In the genomic region with DNA sequence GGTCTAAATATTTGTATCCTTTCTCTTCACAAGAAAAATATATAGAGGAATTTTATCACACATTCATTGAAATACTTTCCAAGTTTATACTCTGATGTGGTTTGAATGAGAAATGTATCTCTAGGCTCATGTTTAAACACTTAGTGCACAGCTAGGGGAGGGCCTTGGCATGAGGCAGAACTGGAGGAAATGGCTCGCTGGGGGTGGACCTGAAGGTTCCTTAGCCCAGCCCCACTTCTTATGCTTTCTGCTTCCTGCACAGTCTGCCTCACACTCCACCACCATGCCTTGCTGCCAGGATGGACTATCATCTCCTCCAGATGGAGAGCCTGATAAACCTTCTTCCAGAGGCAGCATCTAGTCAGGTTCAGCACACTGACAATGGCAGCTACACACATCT, we compare ENCODE assay signal across 23 mouse cellular contexts. TPM values are rescaled to one million over a fixed set of nuclear protein-coding genes. Genes with fewer than 3 reads are reported as not detected.
DNase-seq lines count a peak whose midpoint lies in the region; ATAC-seq and TF ChIP-seq lines count a peak whose summit lies in the region.
"Had no signal": no experiment of that assay in that cellular context is flagged by ENCODE, and none has a peak within 500 bp of the region (broad histone marks: within the 10 kb centered on the region; RNA-seq: fewer than 3 reads in every experiment).

No protein-coding gene starts in this region.

- H3K4me3 ChIP-seq in kidney, postnatal 0 days (replicated peaks; ENCODE audit: low read depth, low read length): no peak overlapping the region
- no peak overlapping the region for H3K4me3 ChIP-seq in lung, embryonic 16.5 days (ENCODE audit: low read length)
- H3K4me3 ChIP-seq: embryonic facial prominence, embryonic 15.5 days; erythroblast, embryonic 14.5 days; forebrain, embryonic 10.5 days; heart, embryonic 10.5 days; hindbrain, embryonic 13.5 days had no signal

- H3K9ac ChIP-seq in kidney, postnatal 0 days (ENCODE audit: low read depth, low read length): no peak overlapping the region
- H3K9ac ChIP-seq in lung, embryonic 16.5 days (ENCODE audit: low read length): no peak overlapping the region
- H3K9ac ChIP-seq: embryonic facial prominence, embryonic 15.5 days; hindbrain, embryonic 13.5 days had no signal

- peak; percentile 4 for DNase-seq in kidney, postnatal 0 days (ENCODE audit: low spot score)
- no peak for DNase-seq in kidney, postnatal 4 days
- no peak for DNase-seq in lung, postnatal 25 days (ENCODE audit: low spot score)
- DNase-seq in 416B (ENCODE audit: low read depth): peak; percentile 24
- no peak for DNase-seq in urinary bladder, adult 18-20 months (ENCODE audit: low spot score in 2 of 2)
- DNase-seq: adrenal gland, adult 2 months; adrenal gland, postnatal 25 days; cerebellum, adult 18-20 months; cerebellum, adult 9-11 months; cerebellum, postnatal 36 days; gastrocnemius, postnatal 36 days; heart, adult 18-20 months; heart, postnatal 10 days had no signal

- 42% methylated on average over 1 of the region's 1 CpGs for WGBS in kidney, postnatal 0 days
- 29% methylated on average over 1 of the region's 1 CpGs for WGBS in lung, embryonic 16.5 days

- H3K9me3 ChIP-seq in kidney, postnatal 0 days (replicated peaks; ENCODE audit: low read length): no peaks in the 10 kb centered on the region
- no peaks in the 10 kb centered on the region for H3K9me3 ChIP-seq in lung, embryonic 16.5 days (ENCODE audit: control insufficient read depth, low read length)
- H3K9me3 ChIP-seq: embryonic facial prominence, embryonic 15.5 days; forebrain, embryonic 10.5 days; heart, embryonic 10.5 days; hindbrain, embryonic 13.5 days had no signal

- TF ChIP-seq CTCF in kidney, postnatal 0 days (IDR thresholded peaks at IDR 0.05; ENCODE audit: low read depth): no peak

- H3K36me3 ChIP-seq in kidney, postnatal 0 days (ENCODE audit: insufficient read depth, low read length): 0 out of 2 replicates have a peak, but pooled peaks cover 4% of the 10 kb centered on the region
- peaks cover 8% of the 10 kb centered on the region for H3K36me3 ChIP-seq in lung, embryonic 16.5 days (ENCODE audit: control insufficient read depth, insufficient read depth, low read length)

- no peaks in the 10 kb centered on the region for H3K27me3 ChIP-seq in kidney, postnatal 0 days (ENCODE audit: insufficient read depth, low read length)
- H3K27me3 ChIP-seq in lung, embryonic 16.5 days (ENCODE audit: control insufficient read depth, insufficient read depth, low read depth, low read length): no peaks in the 10 kb centered on the region
- H3K27me3 ChIP-seq: embryonic facial prominence, embryonic 15.5 days; hindbrain, embryonic 13.5 days had no signal

- no peaks in the 10 kb centered on the region for H3K4me1 ChIP-seq in kidney, postnatal 0 days (replicated peaks; ENCODE audit: insufficient read depth, low read length)
- no peaks in the 10 kb centered on the region for H3K4me1 ChIP-seq in lung, embryonic 16.5 days (replicated peaks; ENCODE audit: control insufficient read depth, insufficient read depth, low read length)
- H3K4me1 ChIP-seq: embryonic facial prominence, embryonic 15.5 days; forebrain, embryonic 10.5 days; heart, embryonic 10.5 days; hindbrain, embryonic 13.5 days had no signal

- no peak overlapping the region for H3K27ac ChIP-seq in kidney, postnatal 0 days
- no peak overlapping the region for H3K27ac ChIP-seq in lung, embryonic 16.5 days (ENCODE audit: low read length)
- H3K27ac ChIP-seq: embryonic facial prominence, embryonic 15.5 days; forebrain, embryonic 10.5 days; heart, embryonic 10.5 days; hindbrain, embryonic 13.5 days had no signal

- ATAC-seq in kidney, postnatal 0 days (replicated peaks; ENCODE audit: low FRiP score, low read depth): no peak
- ATAC-seq in lung, embryonic 16.5 days (ENCODE audit: low read depth): peak; percentile 51
- peak; percentile 26; the same call in 1 of the 2 replicates for ATAC-seq in megakaryocyte progenitor cell, adult 5-6 weeks (replicated peaks; ENCODE audit: poor library complexity)
- ATAC-seq: forebrain, embryonic 14.5 days had no signal

- no peak overlapping the region for H3K4me2 ChIP-seq in kidney, postnatal 0 days (ENCODE audit: low read length)
- H3K4me2 ChIP-seq in lung, embryonic 16.5 days (ENCODE audit: low read depth, low read length): no peak overlapping the region
- H3K4me2 ChIP-seq: embryonic facial prominence, embryonic 15.5 days; hindbrain, embryonic 13.5 days had no signal

RNA-seq across cellular contexts. Expression of gene Zcchc9, which starts 15.5 kb away (rescaled TPM):
- polyA plus RNA-seq in kidney, postnatal 0 days (2015; fragmentation: Nextera tagmentation; extraction: Ambion mirVana): 22.5 TPM in 2 replicates
- polyA plus RNA-seq in lung, embryonic 16.5 days (2015; fragmentation: Nextera tagmentation; extraction: Ambion mirVana): 33.1 and 34.1 TPM in 2 replicates
- 40.9 and 46.5 TPM in 2 replicates for total RNA-seq in megakaryocyte progenitor cell, adult 5-6 weeks (2015)
- total RNA-seq in megakaryocyte progenitor cell, adult 5-6 weeks (2017): 39.6 and 43.9 TPM in 2 replicates

RNA-seq across cellular contexts. Expression of gene Acot12, which starts 50.7 kb away (rescaled TPM):
- polyA plus RNA-seq in kidney, postnatal 0 days (2015; fragmentation: Nextera tagmentation; extraction: Ambion mirVana): 0.48 and 0.54 TPM in 2 replicates
- polyA plus RNA-seq in lung, embryonic 16.5 days (2015; fragmentation: Nextera tagmentation; extraction: Ambion mirVana): not detected in 2 replicates
- total RNA-seq in megakaryocyte progenitor cell, adult 5-6 weeks (2015): not detected in 2 replicates
- total RNA-seq in megakaryocyte progenitor cell, adult 5-6 weeks (2017): not detected in 2 replicates
- total RNA-seq: ES-E14; gastrocnemius, postnatal 36 days; heart, adult 18-20 months; hematopoietic stem cell, adult 5-6 weeks had no signal
- polyA plus RNA-seq: adrenal gland, adult 2 months; erythroblast, embryonic 14.5 days; forebrain, embryonic 10.5 days; forebrain, embryonic 14.5 days; heart, embryonic 10.5 days; hindbrain, embryonic 13.5 days had no signal

Comparison
In these comparisons a context has a peak if more than half of its experiments do, and no peak if none do; other contexts are left out.
1. DNase-seq: peak in kidney, postnatal 0 days (single experiment) and 416B (single experiment); none in kidney, postnatal 4 days (0 of 2), lung, postnatal 25 days (single experiment) and urinary bladder, adult 18-20 months (0 of 2).